Mouse (Mus musculus) neural tube, embryonic 13.5 days (tissue): ENCODE measurements around the gene Fgf5. TPM values are rescaled to one million over a fixed set of nuclear protein-coding genes. Genes with fewer than 3 reads are reported as not detected.

Experiments used
- ATAC-seq: fragments of 200-750 bp; cut with Nextera tagmentation; 2 replicates; pipeline ENCODE4 v1.8.0; 2017; ENCODE audit warnings: low read depth, mild to moderate bottlenecking, moderate TSS enrichment, moderate library complexity
- H3K27ac ChIP-seq: fragments of 300-500 bp; sonication (generic); replicated peaks from 2 replicates; pipeline ENCODE4 v1.5.1; 2015; ENCODE audit warnings: moderate library complexity, mild to moderate bottlenecking, inconsistent platforms
- H3K27me3 ChIP-seq: fragments of 300-500 bp; sonication (generic); 2 replicates; pipeline ENCODE4 v1.6.1; 2015; ENCODE audit warnings: mild to moderate bottlenecking, inconsistent platforms
- H3K36me3 ChIP-seq: fragments of 300-500 bp; sonication (generic); 2 replicates; pipeline ENCODE4 v1.6.1; 2015; ENCODE audit warnings: mild to moderate bottlenecking, inconsistent platforms
- H3K4me1 ChIP-seq: fragments of 300-500 bp; sonication (generic); replicated peaks from 2 replicates; pipeline ENCODE4 v1.6.1; 2015; ENCODE audit warnings: inconsistent platforms
- H3K4me2 ChIP-seq: fragments of 300-500 bp; sonication (generic); 2 replicates; pipeline ENCODE4 v1.6.1; 2015; ENCODE audit warnings: inconsistent platforms, mild to moderate bottlenecking, moderate library complexity
- H3K4me3 ChIP-seq: fragments of 300-500 bp; sonication (generic); 2 replicates; pipeline ENCODE4 v1.5.1; 2015; ENCODE audit warnings: mild to moderate bottlenecking, inconsistent platforms
- H3K9ac ChIP-seq: fragments of 300-500 bp; sonication (generic); 2 replicates; pipeline ENCODE4 v1.6.1; 2015; ENCODE audit warnings: moderate library complexity, mild to moderate bottlenecking, inconsistent platforms
- H3K9me3 ChIP-seq: fragments of 300-500 bp; sonication (generic); 2 replicates; pipeline ENCODE4 v1.6.1; 2016; ENCODE audit warnings: inconsistent platforms
- WGBS: fragments of 180-500 bp; shearing (Covaris S2); methylation state at CpG from one replicate; pipeline ENCODE4 v1.1.7; 2015; 5-methylcytosine and 5-hydroxymethylcytosine counted together
- polyA plus RNA-seq: library from polyadenylated mRNA; unstranded; fragments of >200 nt; fragmentation: Nextera tagmentation; extraction: Ambion mirVana; gene quantifications from 2 replicates; pipeline ENCODE4 v1.2.1, GENCODE M21; 2015

The Fgf5 gene
- polyA plus RNA-seq, 1 experiment from 2014 or later = 1.3 TPM

GRCm38 (mm10) chr5:98255176-98255575 is 1.2 kb downstream of the Fgf5 start:
- Histone ChIP-seq H3K4me3 (peak overlapping the region; percentile 11), H3K27me3 (peaks cover 72% of the 10 kb centered on the region), H3K4me2 (peak overlapping the region; percentile 99; the same call in 1 of the 2 replicates), H3K9me3 (no peaks in the 10 kb centered on the region), H3K27ac (no peak overlapping the region), H3K4me1 (peaks cover 19% of the 10 kb centered on the region), H3K36me3 (no peaks in the 10 kb centered on the region), H3K9ac (no peak overlapping the region)
- WGBS = 3% methylated on average over 12 of the region's 12 CpGs
- ATAC-seq = no peak

GRCm38 (mm10) chr5:98255760-98256490 is 1.9 kb downstream of the Fgf5 start:
- Histone ChIP-seq H3K4me2 (peak overlapping the region; percentile 99), H3K4me3 (peak overlapping the region; percentile 11)
- 7% methylated on average over 18 of the region's 18 CpGs for WGBS

GRCm38 (mm10) chr5:98275318-98275818 is 21.4 kb downstream of the Fgf5 start:
- Histone ChIP-seq H3K27ac (no peak overlapping the region), H3K4me1 (no peaks in the 10 kb centered on the region), H3K27me3 (no peaks in the 10 kb centered on the region), H3K9me3 (no peaks in the 10 kb centered on the region), H3K9ac (no peak overlapping the region), H3K4me3 (no peak overlapping the region), H3K4me2 (no peak overlapping the region), H3K36me3 (no peaks in the 10 kb centered on the region)
- ATAC-seq = no peak
- WGBS = 88% methylated on average over 21 of the region's 21 CpGs

More at GRCm38 (mm10) chr5:98255760-98256490, 1.9 kb downstream of the Fgf5 start:
- peaks cover 19% of the 10 kb centered on the region for H3K4me1 ChIP-seq
- H3K27ac ChIP-seq = no peak overlapping the region
- H3K36me3 ChIP-seq = no peaks in the 10 kb centered on the region
- H3K9me3 ChIP-seq = no peaks in the 10 kb centered on the region
- H3K27me3 ChIP-seq = peaks cover 68% of the 10 kb centered on the region
- H3K9ac ChIP-seq = peak overlapping the region; percentile 17; the same call in 1 of the 2 replicates
- no peak for ATAC-seq

- Histone ChIP-seq H3K4me2 (peak overlapping the region; percentile 43), H3K27ac (0 out of 2 replicates have a peak overlapping the region, but pooled peaks have one; percentile 13), H3K9ac (0 out of 2 replicates have a peak overlapping the region, but pooled peaks have one; percentile 3), H3K9me3 (no peaks in the 10 kb centered on the region), H3K4me1 (peaks cover 21% of the 10 kb centered on the region), H3K36me3 (no peaks in the 10 kb centered on the region), H3K4me3 (no peak overlapping the region), H3K27me3 (no peaks in the 10 kb centered on the region; the same call in 1 of the 2 replicates)
- WGBS = 20% methylated on average over 9 of the region's 9 CpGs
- no peak; the same call in 1 of the 2 replicates for ATAC-seq
These were observed 28.0 kb downstream of the Fgf5 start for GRCm38 (mm10) chr5:98281993-98282392.

GRCm38 (mm10) chr5:98283696-98284478 is 29.9 kb downstream of the Fgf5 start:
- Histone ChIP-seq H3K36me3 (no peaks in the 10 kb centered on the region), H3K27ac (no peak overlapping the region), H3K4me1 (peaks cover 21% of the 10 kb centered on the region), H3K9ac (no peak overlapping the region), H3K4me2 (peak overlapping the region; percentile 20), H3K4me3 (no peak overlapping the region), H3K9me3 (no peaks in the 10 kb centered on the region), H3K27me3 (no peaks in the 10 kb centered on the region; the same call in 1 of the 2 replicates)
- 40% methylated on average over 17 of the region's 17 CpGs for WGBS
- no peak; the same call in 1 of the 2 replicates for ATAC-seq

GRCm38 (mm10) chr5:98290642-98291041 is 36.7 kb downstream of the Fgf5 start:
- Histone ChIP-seq H3K4me1 (peaks cover 17% of the 10 kb centered on the region), H3K27me3 (peaks cover 41% of the 10 kb centered on the region), H3K27ac (no peak overlapping the region), H3K9me3 (no peaks in the 10 kb centered on the region), H3K36me3 (no peaks in the 10 kb centered on the region), H3K4me2 (no peak overlapping the region), H3K9ac (no peak overlapping the region), H3K4me3 (no peak overlapping the region)
- WGBS = 74% methylated on average over 8 of the region's 8 CpGs
- no peak for ATAC-seq

GRCm38 (mm10) chr5:98292388-98293048 is 38.5 kb downstream of the Fgf5 start:
- Histone ChIP-seq H3K27ac (no peak overlapping the region), H3K27me3 (peaks cover 41% of the 10 kb centered on the region), H3K4me1 (peaks cover 17% of the 10 kb centered on the region), H3K4me2 (peak overlapping the region; percentile 54), H3K36me3 (no peaks in the 10 kb centered on the region), H3K9ac (peak overlapping the region; percentile 42; the same call in 1 of the 2 replicates), H3K4me3 (peak overlapping the region; percentile 26), H3K9me3 (no peaks in the 10 kb centered on the region)
- ATAC-seq = peak; percentile 63; the same call in 1 of the 2 replicates
- 2% methylated on average over 19 of the region's 19 CpGs for WGBS

- Histone ChIP-seq H3K27me3 (peaks cover 41% of the 10 kb centered on the region), H3K4me3 (peak overlapping the region; percentile 26), H3K9ac (peak overlapping the region; percentile 42), H3K4me1 (peaks cover 17% of the 10 kb centered on the region), H3K36me3 (no peaks in the 10 kb centered on the region), H3K27ac (no peak overlapping the region), H3K9me3 (no peaks in the 10 kb centered on the region), H3K4me2 (peak overlapping the region; percentile 54)
- ATAC-seq = no peak
- 2% methylated on average over 12 of the region's 12 CpGs for WGBS
These were observed 39.2 kb downstream of the Fgf5 start for GRCm38 (mm10) chr5:98293049-98293715.

GRCm38 (mm10) chr5:98300079-98300478 is 46.1 kb downstream of the Fgf5 start:
- ATAC-seq = no peak
- 80% methylated on average over 4 of the region's 4 CpGs for WGBS

GRCm38 (mm10) chr5:98305673-98306072 is 51.7 kb downstream of the Fgf5 start:
- H3K36me3 ChIP-seq = no peaks in the 10 kb centered on the region

More at GRCm38 (mm10) chr5:98300079-98300478, 46.1 kb downstream of the Fgf5 start:
- H3K36me3 ChIP-seq = no peaks in the 10 kb centered on the region
- no peaks in the 10 kb centered on the region for H3K27me3 ChIP-seq
- H3K27ac ChIP-seq = no peak overlapping the region
- H3K9me3 ChIP-seq = no peaks in the 10 kb centered on the region
- no peak overlapping the region for H3K9ac ChIP-seq
- no peak overlapping the region for H3K4me2 ChIP-seq
- no peak overlapping the region for H3K4me3 ChIP-seq
- no peaks in the 10 kb centered on the region for H3K4me1 ChIP-seq

GRCm38 (mm10) chr5:98306528-98306927 is 52.5 kb downstream of the Fgf5 start:
- no peaks in the 10 kb centered on the region for H3K9me3 ChIP-seq
- no peak overlapping the region for H3K4me3 ChIP-seq
- H3K27ac ChIP-seq = no peak overlapping the region
- ATAC-seq = no peak
- peaks cover 4% of the 10 kb centered on the region for H3K4me1 ChIP-seq
- H3K4me2 ChIP-seq = peak overlapping the region; percentile 30
- no peak overlapping the region for H3K9ac ChIP-seq
- no peaks in the 10 kb centered on the region for H3K36me3 ChIP-seq
- WGBS = 17% methylated on average over 9 of the region's 9 CpGs
- no peaks in the 10 kb centered on the region for H3K27me3 ChIP-seq

More at GRCm38 (mm10) chr5:98305673-98306072, 51.7 kb downstream of the Fgf5 start:
- no peak overlapping the region for H3K4me3 ChIP-seq
- H3K4me2 ChIP-seq = no peak overlapping the region
- no peak overlapping the region for H3K27ac ChIP-seq
- ATAC-seq = no peak
- H3K4me1 ChIP-seq = peaks cover 4% of the 10 kb centered on the region
- H3K9me3 ChIP-seq = no peaks in the 10 kb centered on the region
- H3K9ac ChIP-seq = no peak overlapping the region
- no peaks in the 10 kb centered on the region for H3K27me3 ChIP-seq
- WGBS = 91% methylated on average over 4 of the region's 4 CpGs
